Mouse (Mus musculus) cerebellum, adult 2 months (tissue): Measurements from ENCODE around the gene Wnt10a. TPM values are rescaled to one million over a fixed set of nuclear protein-coding genes. Genes with fewer than 3 reads are reported as not detected.
"Not testable (repeated sequence)": the region's sequence is repeated elsewhere in the genome, so short reads cannot be mapped to it uniquely, and the experiment has no call there.

Experiments
- DNase-seq, 2 experiments: peaks; one replicate each; pipeline ENCODE4 v3.0.0; 2021
- H3K27ac ChIP-seq: fragments of 200-500 bp; 2 replicates; pipeline ENCODE4 v1.5.1; 2012; ENCODE audit warnings: low read length, control low read depth, inconsistent platforms; ENCODE audit not compliant: insufficient read depth
- H3K27me3 ChIP-seq: fragments of 200-500 bp; 2 replicates; pipeline ENCODE4 v1.6.1; 2012; ENCODE audit warnings: inconsistent platforms, mild to moderate bottlenecking, low read length, moderate library complexity; ENCODE audit not compliant: control insufficient read depth, insufficient read depth
- H3K4me1 ChIP-seq: fragments of 200-500 bp; 2 replicates; pipeline ENCODE4 v1.6.1; 2011; ENCODE audit warnings: low read length; ENCODE audit not compliant: control insufficient read depth, insufficient read depth
- H3K4me3 ChIP-seq: fragments of 200-500 bp; replicated peaks from 2 replicates; pipeline ENCODE3; 2011; ENCODE audit warnings: mild to moderate bottlenecking, low read depth, low read length, control low read depth; ENCODE audit not compliant: insufficient read depth
- CTCF ChIP-seq: fragments of 200-500 bp; IDR thresholded peaks from 2 replicates; pipeline ENCODE4 v1.5.1; 2011; ENCODE audit warnings: low read depth, mild to moderate bottlenecking, control low read depth, low read length, moderate library complexity, borderline replicate concordance; ENCODE audit not compliant: insufficient read depth
- POLR2A ChIP-seq: fragments of 200-500 bp; IDR thresholded peaks from 2 replicates; pipeline ENCODE4 v1.6.1; 2011; ENCODE audit warnings: low read length, control low read depth, borderline replicate concordance; ENCODE audit not compliant: insufficient read depth
- WGBS: fragments of 180-500 bp; shearing (Covaris S2); methylation state at CpG from one replicate; pipeline ENCODE4 v1.1.7; 2018; 5-methylcytosine and 5-hydroxymethylcytosine counted together
- polyA plus RNA-seq: library from polyadenylated mRNA; depleted of rRNA; stranded (reverse); fragments of >200 nt; gene quantifications from 2 replicates; pipeline ENCODE4 v1.2.3, GENCODE M21; 2012

Wnt10a gene
- polyA plus RNA-seq, 1 experiment = 0.36 TPM

DNA sequence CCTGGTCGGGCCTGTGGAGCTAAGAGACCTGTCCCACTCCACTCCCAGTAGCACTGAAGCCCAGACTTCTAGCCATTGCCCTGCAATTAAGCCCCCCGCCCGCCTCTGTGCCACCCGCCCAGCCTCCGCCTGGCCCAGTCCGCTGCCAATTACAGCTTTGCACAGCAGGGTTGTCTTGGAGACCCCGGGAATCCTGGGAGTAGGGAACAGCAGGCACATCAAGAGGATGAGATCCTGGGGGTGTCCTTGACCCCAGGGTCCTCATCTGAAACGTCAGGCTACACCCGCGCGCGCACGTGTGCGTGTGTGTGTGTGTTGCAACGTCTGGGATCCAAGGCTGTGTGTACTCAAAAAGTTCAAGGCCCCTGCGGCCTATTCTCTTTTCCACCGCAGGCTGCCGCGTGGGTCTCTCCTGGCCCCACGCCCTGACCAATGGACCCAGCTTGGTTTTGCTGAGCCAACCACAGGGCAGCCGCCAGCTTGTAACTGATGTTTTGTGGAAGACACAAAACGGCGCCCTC is 16.3 kb downstream of the Wnt10a start:
- Histone ChIP-seq H3K4me1 (0 out of 2 replicates have a peak, but pooled peaks cover 3% of the 10 kb centered on the region), H3K27me3 (no peaks in the 10 kb centered on the region; the same call in 1 of the 2 replicates), H3K27ac (no peak overlapping the region), H3K4me3 (no peak overlapping the region)
- 8% methylated on average over 23 of the region's 23 CpGs for WGBS
- no peak for DNase-seq
- TF ChIP-seq CTCF (no peak), POLR2A (no peak)

DNA sequence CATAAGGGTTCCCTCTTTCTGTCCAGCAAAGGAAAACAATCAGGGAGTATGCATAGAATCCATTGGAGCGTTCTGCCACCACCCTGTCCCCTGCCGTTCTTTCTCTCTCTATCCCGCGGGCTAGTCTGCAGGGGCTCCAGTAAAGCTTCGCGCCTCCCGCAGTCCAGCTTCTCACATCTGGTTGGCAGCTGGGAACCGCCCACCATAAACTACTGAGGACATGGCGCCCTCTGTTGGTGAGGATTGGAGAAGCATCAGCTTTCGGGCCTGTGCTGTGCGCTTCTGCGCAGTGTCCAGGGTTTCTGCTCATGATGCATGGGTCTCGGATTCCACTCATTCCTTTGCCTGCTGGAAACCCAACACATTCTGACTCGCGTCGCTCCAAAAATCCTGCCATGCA is 16.8 kb downstream of the Wnt10a start:
- 2% methylated on average over 16 of the region's 16 CpGs for WGBS
- DNase-seq = peak; percentile 69 to 83
- H3K27ac ChIP-seq = no peak overlapping the region
- H3K27me3 ChIP-seq = no peaks in the 10 kb centered on the region; the same call in 1 of the 2 replicates
- H3K4me1 ChIP-seq = 0 out of 2 replicates have a peak, but pooled peaks cover 3% of the 10 kb centered on the region
- TF ChIP-seq POLR2A = no peak
- peak; percentile 77 for TF ChIP-seq CTCF
- no peak overlapping the region for H3K4me3 ChIP-seq

DNA sequence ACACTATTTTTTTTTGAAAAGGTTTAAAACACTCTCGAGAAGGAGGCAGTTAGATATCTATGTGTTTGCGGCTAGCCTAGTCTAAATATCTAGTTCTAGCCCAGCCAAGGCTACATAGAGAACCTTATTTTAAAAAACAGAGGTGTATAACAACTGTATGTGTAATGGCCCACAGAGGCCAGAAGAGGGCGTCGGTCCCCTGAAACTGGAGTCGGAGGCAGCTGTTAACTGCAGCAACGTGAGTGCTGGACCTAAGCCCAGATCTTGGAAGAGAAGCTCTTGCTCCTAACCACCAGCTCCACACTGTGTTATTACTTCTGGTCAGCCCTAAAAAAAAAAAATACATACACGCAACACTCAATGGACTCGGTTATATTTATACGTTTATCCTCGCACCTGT is 17.7 kb downstream of the Wnt10a start:
- Histone ChIP-seq H3K27me3 (no peaks in the 10 kb centered on the region; the same call in 1 of the 2 replicates), H3K4me3 (no peak overlapping the region), H3K27ac (no peak overlapping the region), H3K4me1 (0 out of 2 replicates have a peak, but pooled peaks cover 3% of the 10 kb centered on the region)
- 58% methylated on average over 10 of the region's 10 CpGs for WGBS
- DNase-seq = no peak
- TF ChIP-seq POLR2A (no peak), CTCF (no peak)

DNA sequence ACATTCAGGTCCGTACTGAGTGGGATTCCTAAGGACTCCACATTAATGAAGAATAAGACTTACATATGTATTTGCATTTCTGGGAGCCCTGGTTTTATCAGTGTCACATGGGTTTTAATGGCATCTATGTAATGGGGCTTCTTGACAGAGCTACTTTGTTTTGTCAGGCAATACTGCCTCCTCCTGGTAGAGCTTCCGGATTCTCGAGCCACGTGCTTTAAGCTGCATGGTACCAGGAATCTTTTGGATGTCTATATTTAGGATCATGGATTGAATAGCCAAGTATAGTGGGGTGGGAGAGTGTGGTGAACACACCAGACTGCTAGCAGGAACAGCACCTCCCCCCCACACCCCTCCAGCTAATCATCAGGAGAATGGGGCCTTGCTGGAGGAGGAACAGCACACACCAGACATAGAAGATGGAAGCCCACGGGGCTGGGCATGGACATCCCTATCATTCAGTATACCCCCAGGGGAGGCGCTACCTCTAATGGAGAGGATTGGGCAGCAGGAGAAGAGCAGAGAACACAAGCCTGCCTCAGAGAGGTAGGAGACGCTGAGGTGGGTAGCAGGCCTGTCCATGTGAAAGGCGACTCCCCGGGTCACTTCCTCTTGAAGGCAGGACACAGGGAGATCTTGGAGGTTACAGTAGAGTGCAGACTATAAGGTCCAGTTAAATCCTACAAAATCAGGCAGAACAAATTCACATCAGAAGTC is 23.8 kb downstream of the Wnt10a start:
- no peaks in the 10 kb centered on the region for H3K4me1 ChIP-seq
- no peak overlapping the region for H3K27ac ChIP-seq
- TF ChIP-seq POLR2A (no peak), CTCF (no peak)
- H3K27me3 ChIP-seq = no peaks in the 10 kb centered on the region
- WGBS = 77% methylated on average over 9 of the region's 9 CpGs
- DNase-seq = no peak
- no peak overlapping the region for H3K4me3 ChIP-seq

DNA sequence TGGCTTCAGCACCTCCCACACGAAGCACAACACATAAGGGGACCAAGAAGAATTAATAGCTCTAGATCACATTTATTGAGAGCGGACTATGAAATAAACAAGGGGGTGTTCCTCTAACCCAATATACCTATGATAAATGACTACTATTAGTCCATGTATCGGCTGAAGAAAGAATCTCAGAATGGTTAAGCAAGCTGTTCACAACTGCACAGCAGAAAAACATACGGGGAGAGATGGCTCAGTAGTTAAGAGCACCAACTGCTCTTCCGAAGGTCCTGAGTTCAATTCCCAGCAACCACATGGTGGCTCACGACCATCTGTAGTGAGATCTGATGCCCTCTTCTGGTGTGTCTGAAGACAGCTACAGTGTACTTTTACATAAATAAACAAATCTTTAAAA is 24.6 kb downstream of the Wnt10a start:
- WGBS = 88% methylated on average over 6 of the region's 6 CpGs
- not testable (repeated sequence) for H3K27ac ChIP-seq, H3K4me3 ChIP-seq, H3K27me3 ChIP-seq, H3K4me1 ChIP-seq, DNase-seq

DNA sequence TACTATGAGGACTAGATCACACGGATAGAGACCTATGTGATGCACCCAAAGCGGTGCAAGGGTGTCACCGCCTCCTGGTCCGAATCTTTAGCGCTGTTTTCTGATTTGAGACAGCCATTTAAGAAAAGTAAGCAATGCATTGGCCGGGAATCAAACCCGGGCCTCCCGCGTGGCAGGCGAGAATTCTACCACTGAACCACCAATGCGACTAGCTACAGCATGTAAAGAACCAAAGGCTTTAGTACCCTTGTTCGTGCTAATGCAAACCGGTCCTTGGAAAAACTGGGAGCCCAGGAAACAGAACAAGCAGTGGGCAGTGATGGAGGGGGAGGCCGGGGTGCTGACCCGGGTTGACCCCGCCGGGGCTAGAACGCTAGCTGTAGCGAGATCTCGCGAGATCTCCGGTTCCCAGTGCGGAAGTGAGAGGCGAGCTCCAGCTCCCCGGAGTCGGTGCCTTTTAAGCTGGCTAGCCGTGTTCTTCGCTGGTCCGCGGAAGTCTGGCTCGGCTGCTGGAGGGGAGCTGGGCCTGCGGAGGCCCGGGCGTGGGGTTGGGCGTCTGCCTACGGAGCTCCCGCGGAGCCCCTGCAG is 25.4 kb downstream of the Wnt10a start:
- 2% methylated on average over 38 of the region's 38 CpGs for WGBS
- DNase-seq = peak; percentile 90 to 92
- H3K4me1 ChIP-seq = no peaks in the 10 kb centered on the region
- H3K27me3 ChIP-seq = no peaks in the 10 kb centered on the region
- peak overlapping the region; percentile 58 for H3K27ac ChIP-seq
- peak overlapping the region; percentile 66 for H3K4me3 ChIP-seq
- TF ChIP-seq POLR2A = peak; percentile 85; the same call in 1 of the 2 replicates
- no peak for TF ChIP-seq CTCF

DNA sequence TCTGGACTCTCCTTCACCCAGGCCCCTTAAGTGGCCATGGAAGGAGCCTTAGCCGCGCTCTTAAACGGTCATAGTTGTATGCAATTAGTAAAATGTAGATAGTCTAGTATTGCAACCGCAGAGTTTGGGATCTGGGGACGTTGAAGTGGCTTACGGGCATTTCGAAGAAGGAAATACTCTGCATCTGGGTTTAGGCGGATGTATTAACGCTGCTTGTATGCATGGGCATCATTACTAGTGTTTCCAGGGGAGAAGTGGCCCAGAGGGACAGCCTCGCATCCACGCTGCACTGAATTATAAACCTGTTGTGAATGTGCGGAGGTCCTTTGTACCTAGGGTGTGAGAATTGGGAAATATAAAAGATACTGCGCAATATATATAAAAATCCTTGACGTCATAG is 25.9 kb downstream of the Wnt10a start:
- peak overlapping the region; percentile 66 for H3K4me3 ChIP-seq
- WGBS = 11% methylated on average over 14 of the region's 14 CpGs
- DNase-seq = no peak
- TF ChIP-seq CTCF (no peak), POLR2A (no peak)
- H3K27me3 ChIP-seq = no peaks in the 10 kb centered on the region
- H3K27ac ChIP-seq = peak overlapping the region; percentile 58
- no peaks in the 10 kb centered on the region for H3K4me1 ChIP-seq

DNA sequence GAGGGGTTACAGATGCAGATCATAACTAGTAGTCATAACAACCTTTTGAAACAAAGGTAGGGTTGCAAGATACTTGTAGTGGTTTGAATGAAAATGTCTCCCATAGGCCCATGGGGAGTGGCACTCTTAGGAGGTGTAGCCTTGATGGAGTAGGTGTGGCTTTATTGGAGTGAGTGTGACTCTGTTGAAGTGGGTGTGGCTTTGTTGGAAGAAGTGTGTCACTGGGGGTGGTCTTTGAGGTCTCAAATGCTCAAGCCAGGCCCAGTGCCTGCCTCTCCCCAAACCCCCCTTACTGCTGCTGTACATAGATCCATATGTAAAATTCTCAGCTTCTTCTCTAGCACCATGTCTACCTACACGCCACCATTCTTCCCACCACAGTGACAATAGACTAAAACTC is 27.2 kb downstream of the Wnt10a start:
- DNase-seq = no peak
- no peak for TF ChIP-seq POLR2A
- no peak for TF ChIP-seq CTCF
- no peak overlapping the region for H3K27ac ChIP-seq
- WGBS = 100% methylated on average over 1 of the region's 1 CpGs
- H3K27me3 ChIP-seq = no peaks in the 10 kb centered on the region; the same call in 1 of the 2 replicates
- no peaks in the 10 kb centered on the region for H3K4me1 ChIP-seq
- no peak overlapping the region for H3K4me3 ChIP-seq

DNA sequence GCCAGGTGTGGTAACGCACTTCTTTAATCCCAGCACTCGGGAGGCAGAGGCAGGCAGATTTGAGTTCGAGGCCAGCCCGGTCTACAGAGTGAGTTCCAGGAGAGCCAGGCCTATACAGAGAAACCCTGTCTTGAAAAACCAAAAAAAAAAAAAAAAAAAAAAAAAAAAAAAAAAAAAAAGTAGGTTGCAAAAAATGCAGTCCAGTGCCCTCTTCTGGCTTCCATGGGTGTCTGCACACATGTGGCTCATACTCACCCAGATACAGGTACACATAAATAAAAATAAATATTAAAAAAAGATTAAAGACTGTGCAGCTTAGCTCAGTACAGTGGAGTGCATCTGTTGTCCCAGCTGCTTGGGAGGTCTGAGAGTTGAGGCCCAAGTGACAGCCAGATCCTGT is 32.3 kb downstream of the Wnt10a start:
- not testable (repeated sequence) for H3K4me3 ChIP-seq, H3K27ac ChIP-seq, H3K4me1 ChIP-seq, H3K27me3 ChIP-seq, DNase-seq
- 98% methylated on average over 4 of the region's 4 CpGs for WGBS
